Mouse (Mus musculus): ENCODE results near the gene Arpin. TPM values are rescaled to one million over a fixed set of nuclear protein-coding genes. Genes with fewer than 3 reads are reported as not detected.

Arpin gene
- total RNA-seq, 4 experiments from 2014 or later = 15.1 to 21.3 (median 16.1) TPM

- no peak for DNase-seq (ENCODE audit: low spot score in 2 of 2)
Measured at GRCm38 (mm10) chr7:79892576-79893428, 42.4 kb downstream of the Arpin start.

GRCm38 (mm10) chr7:79890436-79891221, 44.5 kb downstream of the Arpin start:
- DNase-seq (ENCODE audit: low spot score in 2 of 2) = no peak

GRCm38 (mm10) chr7:79888603-79889002, 46.6 kb downstream of the Arpin start:
- no peak for DNase-seq (ENCODE audit: low spot score in 2 of 2)

GRCm38 (mm10) chr7:79883613-79884334, 51.4 kb downstream of the Arpin start:
- no peak for DNase-seq (ENCODE audit: low spot score in 2 of 2)

- no peak for DNase-seq (ENCODE audit: low spot score in 2 of 2)
Measured at GRCm38 (mm10) chr7:79881901-79882300, 53.3 kb downstream of the Arpin start.

GRCm38 (mm10) chr7:79880998-79881397, 54.2 kb downstream of the Arpin start:
- DNase-seq (ENCODE audit: low spot score in 2 of 2) = no peak

- DNase-seq (ENCODE audit: low spot score in 2 of 2) = no peak
Measured at GRCm38 (mm10) chr7:79880033-79880432, 55.1 kb downstream of the Arpin start.

GRCm38 (mm10) chr7:79878455-79879025, 56.6 kb downstream of the Arpin start:
- DNase-seq (ENCODE audit: low spot score in 2 of 2) = no peak

Small RNA genes within 50 kb of the gene (microRNA-seq; reads per million reads assigned to microRNA genes)
- gene Gm24541 = 0 reads per million in 2 experiments

Other genes starting within 250 kb of the Arpin start
- gene Kif7, start 219.6 kb downstream of the Arpin start, total RNA-seq (2022) = 1 to 10 TPM; 1.6 to 2.2 (median 1.8) TPM
- under 1 TPM in 3 of 4 experiments, not detected in 1; 0.18 to 0.23 (median 0.23) TPM for gene Plin1, start 202.5 kb downstream of the Arpin start, total RNA-seq (2022)
- 10 to 100 TPM in 1 of 4 experiments, 1 to 10 TPM in 3; 9.4 to 10.7 (median 9.9) TPM for gene Pex11a, start 192.2 kb downstream of the Arpin start, total RNA-seq (2022)
- under 1 TPM; 0.18 to 0.61 (median 0.34) TPM for gene Wdr93, start 192.2 kb downstream of the Arpin start, total RNA-seq (2022)
- under 1 TPM in 1 of 4 experiments, not detected in 3; 0.30 TPM for gene Mesp1, start 141.6 kb downstream of the Arpin start, total RNA-seq (2022)
- gene Mesp2, start 124.6 kb downstream of the Arpin start, total RNA-seq (2022) = 1 to 10 TPM; 1.1 to 2.4 (median 1.7) TPM
- 1 to 10 TPM; 5.8 to 9.4 (median 7.2) TPM for gene Anpep, start 74.3 kb downstream of the Arpin start, total RNA-seq (2022)
- 10 to 100 TPM; 42.3 to 48.8 (median 44.4) TPM for gene Ap3s2, start 14.7 kb downstream of the Arpin start, total RNA-seq (2022)
- gene Zfp710, start 89.5 kb upstream of the Arpin start, total RNA-seq (2022) = 10 to 100 TPM; 20.9 to 22.8 (median 21.8) TPM
- 10 to 100 TPM; 61.7 to 68.1 (median 64.0) TPM for gene Idh2, start 180.0 kb upstream of the Arpin start, total RNA-seq (2022)